Mouse (Mus musculus) stomach, embryonic 14.5 days (tissue): Measurements from ENCODE around the gene Atg2a. TPM values are rescaled to one million over a fixed set of nuclear protein-coding genes. Genes with fewer than 3 reads are reported as not detected.
A peak's percentile ranks its signal among the peaks of the same experiment; 100 is the strongest.

Experiments used
- ATAC-seq: fragments of 200-750 bp; cut with Nextera tagmentation; 2 replicates; pipeline ENCODE4 v1.8.0; 2017; ENCODE audit warnings: low read depth, moderate TSS enrichment; ENCODE audit not compliant: insufficient number of reproducible peaks, insufficient read depth, low FRiP score
- H3K27ac ChIP-seq: fragments of 300-500 bp; sonication (generic); 2 replicates; pipeline ENCODE4 v1.5.1; 2014; ENCODE audit warnings: mild to moderate bottlenecking, low read length, moderate library complexity, mixed read lengths
- H3K27me3 ChIP-seq: fragments of 300-500 bp; sonication (generic); 2 replicates; pipeline ENCODE4 v1.6.1; 2014; ENCODE audit warnings: low read length, control low read depth, mixed read lengths; ENCODE audit not compliant: control insufficient read depth, insufficient read depth
- H3K36me3 ChIP-seq: fragments of 300-500 bp; sonication (generic); 2 replicates; pipeline ENCODE4 v1.6.1; 2014; ENCODE audit warnings: mild to moderate bottlenecking, control low read depth, low read length, moderate library complexity, mixed read lengths; ENCODE audit not compliant: control insufficient read depth, insufficient read depth
- H3K4me1 ChIP-seq: fragments of 300-500 bp; sonication (generic); 2 replicates; pipeline ENCODE4 v1.6.1; 2014; ENCODE audit warnings: low read length, control low read depth, mixed read lengths; ENCODE audit not compliant: control insufficient read depth, insufficient read depth
- H3K4me2 ChIP-seq: fragments of 300-500 bp; sonication (generic); replicated peaks from 2 replicates; pipeline ENCODE4 v1.6.1; 2014; ENCODE audit warnings: low read depth, low read length, control low read depth
- H3K4me3 ChIP-seq: fragments of 300-500 bp; sonication (generic); 2 replicates; pipeline ENCODE4 v1.5.1; 2014; ENCODE audit warnings: low read depth, low read length, control low read depth
- H3K9ac ChIP-seq: fragments of 300-500 bp; sonication (generic); replicated peaks from 2 replicates; pipeline ENCODE4 v1.6.1; 2014; ENCODE audit warnings: low read depth, mild to moderate bottlenecking, control low read depth, low read length, moderate library complexity, mixed read lengths
- H3K9me3 ChIP-seq: fragments of 300-500 bp; sonication (generic); 2 replicates; pipeline ENCODE4 v1.6.1; 2016; ENCODE audit warnings: low read depth, low read length, control low read depth; ENCODE audit not compliant: control insufficient read depth
- WGBS: fragments of 180-500 bp; shearing (Covaris S2); extraction: QIAGEN DNeasy Blood & Tissue Kit; methylation state at CpG from one replicate; pipeline ENCODE4 v1.1.7; 2014; 5-methylcytosine and 5-hydroxymethylcytosine counted together
- polyA plus RNA-seq: library from polyadenylated mRNA; unstranded; fragments of >200 nt; fragmentation: Nextera tagmentation; extraction: Ambion mirVana; gene quantifications from 2 replicates; pipeline ENCODE4 v1.2.1, GENCODE M21; 2014

Gene Atg2a
- polyA plus RNA-seq, 1 experiment from 2014 or later = 10.4 TPM

- H3K36me3 ChIP-seq = no peaks in the 10 kb centered on the region
- H3K4me3 ChIP-seq = no peak overlapping the region
- peaks cover 21% of the 10 kb centered on the region for H3K4me1 ChIP-seq
- H3K27ac ChIP-seq = no peak overlapping the region
- H3K27me3 ChIP-seq = no peaks in the 10 kb centered on the region
- no peak for ATAC-seq
- no peak overlapping the region for H3K9ac ChIP-seq
- no peaks in the 10 kb centered on the region for H3K9me3 ChIP-seq
- no peak overlapping the region for H3K4me2 ChIP-seq
- WGBS = 88% methylated on average over 13 of the region's 13 CpGs
These were observed 32.6 kb downstream of the Atg2a start for GRCm38 (mm10) chr19:6273998-6274608.

- Histone ChIP-seq H3K9ac (peak overlapping the region; percentile 34; the same call in 1 of the 2 replicates), H3K27me3 (no peaks in the 10 kb centered on the region), H3K4me1 (peaks cover 32% of the 10 kb centered on the region), H3K4me2 (peak overlapping the region; percentile 88), H3K27ac (peak overlapping the region; percentile 81), H3K9me3 (no peaks in the 10 kb centered on the region), H3K4me3 (peak overlapping the region; percentile 82), H3K36me3 (no peaks in the 10 kb centered on the region)
- WGBS = 5% methylated on average over 15 of the region's 15 CpGs
- 0 out of 2 replicates have a peak, but pooled peaks have one; percentile 0 for ATAC-seq
These were observed 34.4 kb downstream of the Atg2a start for GRCm38 (mm10) chr19:6275740-6276389.

DNA sequence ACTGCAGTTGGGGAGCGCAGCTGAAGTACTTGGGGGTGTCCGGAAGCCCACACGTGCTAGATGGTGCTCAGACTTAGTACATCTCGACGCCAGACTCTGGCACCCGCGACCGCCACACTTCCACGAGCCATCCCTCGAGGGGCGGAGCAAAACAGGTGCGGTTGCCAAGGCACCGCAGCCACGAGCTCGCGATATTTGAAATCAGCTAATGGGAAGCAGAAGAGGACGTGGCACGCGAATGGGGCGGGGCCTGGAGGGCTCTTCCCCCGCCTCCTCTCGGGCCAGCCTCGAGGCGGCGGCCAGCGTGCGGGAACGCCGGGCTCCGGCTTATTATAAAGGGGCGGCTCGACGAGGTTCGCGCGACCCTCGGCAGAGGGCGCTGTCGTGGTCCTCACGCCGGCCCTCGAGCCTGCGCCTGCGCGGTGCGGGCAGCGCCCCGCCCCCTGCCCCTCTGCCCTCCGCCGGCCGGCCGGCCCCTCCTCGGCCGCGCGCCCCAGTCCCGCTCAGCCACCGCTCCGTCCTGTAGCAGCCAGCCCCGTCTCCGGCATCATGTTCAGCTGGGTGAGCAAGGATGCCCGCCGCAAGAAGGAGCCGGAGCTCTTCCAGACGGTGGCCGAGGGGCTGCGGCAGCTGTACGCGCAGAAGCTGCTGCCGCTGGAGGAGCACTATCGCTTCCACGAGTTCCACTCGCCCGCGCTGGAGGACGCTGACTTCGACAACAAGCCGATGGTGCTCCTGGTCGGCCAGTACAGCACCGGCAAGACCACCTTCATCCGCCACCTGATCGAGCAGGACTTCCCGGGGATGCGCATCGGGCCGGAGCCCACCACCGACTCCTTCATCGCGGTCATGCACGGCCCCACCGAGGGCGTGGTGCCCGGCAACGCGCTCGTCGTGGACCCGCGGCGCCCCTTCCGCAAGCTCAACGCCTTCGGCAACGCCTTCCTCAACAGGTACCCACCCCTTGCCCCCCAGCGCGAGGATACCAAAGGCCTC lies 35.3 kb downstream of the Atg2a start, which contains the start of gene Ehd1:
Gene Ehd1 (plus strand): TSS at position 300 of the 996 bp plus-strand sequence.
- Histone ChIP-seq H3K9me3 (no peaks in the 10 kb centered on the region), H3K4me1 (peaks cover 32% of the 10 kb centered on the region), H3K36me3 (peaks cover 8% of the 10 kb centered on the region; the same call in 1 of the 2 replicates), H3K4me3 (peak within 1 kb of the TSS; percentile 82), H3K9ac (peak within 1 kb of the TSS; percentile 80), H3K4me2 (peak within 1 kb of the TSS; percentile 88), H3K27ac (peak within 1 kb of the TSS; percentile 81), H3K27me3 (no peaks in the 10 kb centered on the region)
- WGBS = under 1% methylated on average over 105 of the region's 106 CpGs
- ATAC-seq = peak; percentile 94

GRCm38 (mm10) chr19:6277661-6278438 lies 36.4 kb downstream of the Atg2a start:
- WGBS = 6% methylated on average over 10 of the region's 10 CpGs
- Histone ChIP-seq H3K9me3 (no peaks in the 10 kb centered on the region), H3K4me3 (peak overlapping the region; percentile 82), H3K36me3 (peaks cover 19% of the 10 kb centered on the region; the same call in 1 of the 2 replicates), H3K4me2 (peak overlapping the region; percentile 88), H3K4me1 (peaks cover 32% of the 10 kb centered on the region), H3K27me3 (no peaks in the 10 kb centered on the region), H3K9ac (peak overlapping the region; percentile 80), H3K27ac (peak overlapping the region; percentile 75; the same call in 1 of the 2 replicates)
- peak; percentile 11; the same call in 1 of the 2 replicates for ATAC-seq

DNA sequence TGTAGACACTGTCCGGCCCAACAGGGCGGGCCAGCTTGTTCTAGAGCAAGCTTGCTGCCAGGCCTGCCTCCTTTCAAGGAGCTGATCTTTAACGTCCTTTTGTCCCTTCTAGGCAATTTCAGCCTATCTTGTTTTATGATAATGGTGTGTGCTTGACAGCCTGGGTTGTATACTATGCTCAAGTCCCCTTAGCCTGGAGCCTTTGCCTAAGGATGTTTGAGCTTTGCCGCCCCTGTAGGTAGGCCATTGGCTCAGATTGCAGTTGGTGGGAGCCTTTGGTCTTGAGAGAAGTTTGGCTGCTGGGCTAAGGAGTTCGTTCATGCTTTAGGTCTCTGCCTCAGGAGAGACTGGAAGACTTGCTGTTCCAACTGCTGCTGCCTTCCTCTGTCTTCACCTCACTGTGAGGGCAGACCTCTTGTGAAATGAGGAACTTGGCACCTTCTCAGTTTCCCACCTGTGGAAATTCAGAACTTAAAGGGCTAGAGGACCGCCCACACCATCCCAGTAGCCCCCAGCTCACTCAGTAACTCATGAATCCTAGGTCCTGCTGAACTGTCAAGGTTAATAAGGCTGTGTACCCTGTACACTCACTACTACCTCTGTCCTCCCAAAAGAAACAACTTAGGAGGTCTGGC lies 37.1 kb downstream of the Atg2a start:
- Histone ChIP-seq H3K27me3 (no peaks in the 10 kb centered on the region), H3K36me3 (peaks cover 25% of the 10 kb centered on the region; the same call in 1 of the 2 replicates), H3K9ac (peak overlapping the region; percentile 80; the same call in 1 of the 2 replicates), H3K4me2 (peak overlapping the region; percentile 88), H3K4me3 (peak overlapping the region; percentile 82), H3K27ac (peak overlapping the region; percentile 75; the same call in 1 of the 2 replicates), H3K9me3 (no peaks in the 10 kb centered on the region), H3K4me1 (peaks cover 32% of the 10 kb centered on the region)
- 25% methylated on average over 6 of the region's 6 CpGs for WGBS
- ATAC-seq = no peak

DNA sequence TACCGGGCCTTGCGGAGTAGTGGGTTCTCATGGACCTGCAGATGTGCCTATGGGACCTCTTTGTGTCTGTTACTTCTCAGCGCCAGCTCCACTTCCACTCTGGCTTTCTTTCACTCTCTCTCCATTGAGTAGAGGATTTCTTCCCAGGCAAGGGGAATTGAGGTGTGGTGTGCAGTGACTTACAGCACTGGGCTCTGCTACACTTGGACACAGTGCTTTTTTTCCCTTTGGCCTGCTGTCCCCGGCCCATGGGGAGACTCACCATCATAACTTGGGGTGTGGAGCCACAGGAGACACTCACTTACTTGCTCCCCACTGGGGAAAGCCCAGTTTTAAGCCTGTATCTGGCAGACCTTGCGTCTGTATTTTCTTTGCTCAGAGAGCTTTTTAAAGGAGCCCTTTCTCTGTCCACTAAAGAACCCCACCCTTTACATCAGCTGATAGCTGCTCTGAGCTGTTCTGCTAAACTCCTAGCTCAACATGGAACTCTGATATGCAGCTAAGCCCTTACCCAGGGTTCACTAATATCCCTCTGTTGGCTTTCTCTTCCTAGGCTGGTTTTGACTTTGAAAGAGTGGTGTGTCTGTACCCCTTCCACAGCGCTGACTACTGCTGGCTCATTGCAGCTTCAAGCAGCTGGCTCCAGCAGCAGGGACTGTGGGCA lies 38.1 kb downstream of the Atg2a start:
- Histone ChIP-seq H3K4me3 (peak overlapping the region; percentile 82; the same call in 1 of the 2 replicates), H3K27me3 (no peaks in the 10 kb centered on the region), H3K36me3 (peaks cover 26% of the 10 kb centered on the region; the same call in 1 of the 2 replicates), H3K9me3 (no peaks in the 10 kb centered on the region), H3K4me1 (peaks cover 32% of the 10 kb centered on the region), H3K27ac (0 out of 2 replicates have a peak overlapping the region, but pooled peaks have one; percentile 0), H3K9ac (0 out of 2 replicates have a peak overlapping the region, but pooled peaks have one; percentile 7), H3K4me2 (peak overlapping the region; percentile 88)
- 84% methylated on average over 6 of the region's 6 CpGs for WGBS
- ATAC-seq = no peak

- Histone ChIP-seq H3K4me2 (no peak overlapping the region), H3K27ac (no peak overlapping the region), H3K9ac (no peak overlapping the region), H3K9me3 (no peaks in the 10 kb centered on the region), H3K4me1 (peaks cover 39% of the 10 kb centered on the region), H3K27me3 (no peaks in the 10 kb centered on the region), H3K36me3 (peaks cover 33% of the 10 kb centered on the region; the same call in 1 of the 2 replicates), H3K4me3 (no peak overlapping the region)
- no peak for ATAC-seq
- 84% methylated on average over 7 of the region's 7 CpGs for WGBS
These were observed 39.1 kb downstream of the Atg2a start for GRCm38 (mm10) chr19:6280554-6280953.
